Mouse (Mus musculus) MEL (cell line): ENCODE results near the gene Itpkc. TPM values are rescaled to one million over a fixed set of nuclear protein-coding genes. Genes with fewer than 3 reads are reported as not detected.
A peak's percentile ranks its signal among the peaks of the same experiment; 100 is the strongest.

Experiments
- DNase-seq: peaks from one replicate; pipeline ENCODE4 v3.0.0; 2011; ENCODE audit warnings: low read depth, low spot score
- H3K27ac ChIP-seq: 2 replicates; pipeline ENCODE4 v1.5.1; 2012; ENCODE audit warnings: low read depth, mild to moderate bottlenecking, control low read depth, low read length, moderate library complexity; ENCODE audit not compliant: control insufficient read depth
- H3K27me3 ChIP-seq, 2 experiments: fragments of 150-350 bp in 1 of 2; sonication (generic) in 1 of 2; 2 replicates each; pipeline ENCODE4 v1.6.1; 2012; ENCODE audit warnings: low read length in 2 of 2, mild to moderate bottlenecking in 2 of 2, improper control_type of control experiment in 1 of 2, moderate library complexity in 1 of 2; ENCODE audit not compliant: insufficient read depth in 2 of 2, control insufficient read depth in 1 of 2
- H3K36me3 ChIP-seq, 2 experiments: 2 replicates each; pipeline ENCODE4 v1.6.1; 2012 to 2014; ENCODE audit warnings: low read length in 2 of 2, improper control_type of control experiment in 1 of 2, inconsistent platforms in 1 of 2, mild to moderate bottlenecking in 1 of 2; ENCODE audit not compliant: insufficient read depth in 2 of 2, control insufficient read depth in 1 of 2
- H3K4me1 ChIP-seq, 2 experiments: fragments of 150-350 bp in 1 of 2; sonication (generic) in 1 of 2; 2 replicates each; pipeline ENCODE4 v1.6.1; 2012; ENCODE audit warnings: low read length in 2 of 2, improper control_type of control experiment in 1 of 2, mild to moderate bottlenecking in 1 of 2; ENCODE audit not compliant: insufficient read depth in 2 of 2, control insufficient read depth in 1 of 2
- H3K4me3 ChIP-seq, 2 experiments: fragments of 150-350 bp in 1 of 2; sonication (generic) in 1 of 2; 2 replicates each; pipeline ENCODE4 v1.5.1; 2012; ENCODE audit warnings: low read depth in 2 of 2, low read length in 2 of 2, mild to moderate bottlenecking in 2 of 2, moderate library complexity in 2 of 2, control low read depth in 1 of 2, improper control_type of control experiment in 1 of 2; ENCODE audit not compliant: control insufficient read depth in 1 of 2, insufficient read depth in 1 of 2
- H3K79me2 ChIP-seq: 2 replicates; pipeline ENCODE4 v1.6.1; 2012; ENCODE audit warnings: mild to moderate bottlenecking, low read length, moderate library complexity; ENCODE audit not compliant: control insufficient read depth, poor library complexity, insufficient read depth
- H3K9ac ChIP-seq: 2 replicates; pipeline ENCODE4 v1.6.1; 2012; ENCODE audit warnings: low read depth, mild to moderate bottlenecking, control low read depth, low read length, moderate library complexity; ENCODE audit not compliant: control insufficient read depth, poor library complexity, severe bottlenecking
- H3K9me3 ChIP-seq: fragments of 150-350 bp; sonication (generic); replicated peaks from 2 replicates; pipeline ENCODE4 v1.6.1; 2012; ENCODE audit warnings: mild to moderate bottlenecking, low read length, improper control_type of control experiment, moderate library complexity; ENCODE audit not compliant: insufficient read depth
- BHLHE40 ChIP-seq: IDR thresholded peaks from 2 replicates; pipeline ENCODE4 v1.6.1; 2012; ENCODE audit warnings: low read depth, mild to moderate bottlenecking, inconsistent platforms, low read length, improper control_type of control experiment, borderline replicate concordance
- CHD1 ChIP-seq: IDR thresholded peaks from 2 replicates; pipeline ENCODE4 v1.6.1; 2012; ENCODE audit warnings: low read depth, mild to moderate bottlenecking, inconsistent platforms, low read length, improper control_type of control experiment
- CHD2 ChIP-seq: IDR thresholded peaks from 2 replicates; pipeline ENCODE4 v1.6.1; 2011; ENCODE audit warnings: low read length, improper control_type of control experiment
- CTCF ChIP-seq, 3 experiments: IDR thresholded peaks in 2 of 3; conservative IDR thresholded peaks in 1 of 3; 2 replicates each; pipeline ENCODE4 v1.5.1; 2011 to 2012; ENCODE audit warnings: low read length in 3 of 3, low read depth in 2 of 3, mild to moderate bottlenecking in 2 of 3, improper control_type of control experiment in 1 of 3, inconsistent platforms in 1 of 3, mixed read lengths in 1 of 3, moderate library complexity in 1 of 3; ENCODE audit not compliant: control insufficient read depth in 1 of 3, insufficient read depth in 1 of 3, poor library complexity in 1 of 3, severe bottlenecking in 1 of 3
- ELF1 ChIP-seq: IDR thresholded peaks from 2 replicates; pipeline ENCODE4 v1.6.1; 2014; ENCODE audit warnings: low read depth, mild to moderate bottlenecking, inconsistent platforms, low read length, improper control_type of control experiment, moderate library complexity
- ETS1 ChIP-seq: IDR thresholded peaks from 2 replicates; pipeline ENCODE4 v1.6.1; 2012; ENCODE audit warnings: low read depth, mild to moderate bottlenecking, inconsistent platforms, low read length, improper control_type of control experiment, moderate library complexity
- HCFC1 ChIP-seq: IDR thresholded peaks from 2 replicates; pipeline ENCODE4 v1.6.1; 2012; ENCODE audit warnings: low read depth, mild to moderate bottlenecking, inconsistent platforms, low read length, improper control_type of control experiment, moderate library complexity
- MAFK ChIP-seq: IDR thresholded peaks from 2 replicates; pipeline ENCODE4 v1.6.1; 2011; ENCODE audit warnings: low read depth, mild to moderate bottlenecking, low read length, improper control_type of control experiment, borderline replicate concordance
- MAZ ChIP-seq: IDR thresholded peaks from 2 replicates; pipeline ENCODE4 v1.6.1; 2012; ENCODE audit warnings: low read depth, mild to moderate bottlenecking, inconsistent platforms, low read length, improper control_type of control experiment
- MEF2A ChIP-seq: IDR thresholded peaks from 2 replicates; pipeline ENCODE4 v1.6.1; 2014; ENCODE audit warnings: low read depth, mild to moderate bottlenecking, inconsistent platforms, low read length, improper control_type of control experiment; ENCODE audit not compliant: poor library complexity, insufficient replicate concordance, severe bottlenecking; ENCODE audit errors: extremely low read depth
- MXI1 ChIP-seq: IDR thresholded peaks from 2 replicates; pipeline ENCODE4 v1.6.1; 2011; ENCODE audit warnings: mild to moderate bottlenecking, low read depth, low read length, improper control_type of control experiment
- MYC ChIP-seq: IDR thresholded peaks from 2 replicates; pipeline ENCODE4 v1.6.1; 2011; ENCODE audit warnings: low read depth, mild to moderate bottlenecking, low read length, improper control_type of control experiment, moderate library complexity
- NELFE ChIP-seq: IDR thresholded peaks from 2 replicates; pipeline ENCODE4 v1.6.1; 2011; ENCODE audit warnings: low read depth, low read length, improper control_type of control experiment
- NRF1 ChIP-seq: IDR thresholded peaks from 2 replicates; pipeline ENCODE4 v1.6.1; 2014; ENCODE audit warnings: low read depth, mild to moderate bottlenecking, inconsistent platforms, low read length, improper control_type of control experiment, moderate library complexity; ENCODE audit not compliant: poor library complexity, insufficient read depth, severe bottlenecking
- POLR2A ChIP-seq, 2 experiments: IDR thresholded peaks; 2 replicates each; pipeline ENCODE4 v1.6.1; 2011 to 2012; ENCODE audit warnings: low read length in 2 of 2, mild to moderate bottlenecking in 2 of 2, control low read depth in 1 of 2, improper control_type of control experiment in 1 of 2, low read depth in 1 of 2, moderate library complexity in 1 of 2; ENCODE audit not compliant: control insufficient read depth in 1 of 2, insufficient read depth in 1 of 2, poor library complexity in 1 of 2
- POLR2AphosphoS2 ChIP-seq: IDR thresholded peaks from 2 replicates; pipeline ENCODE4 v1.6.1; 2011; ENCODE audit warnings: low read length, improper control_type of control experiment
- TBP ChIP-seq: IDR thresholded peaks from 2 replicates; pipeline ENCODE4 v1.8.0; 2011; ENCODE audit warnings: low read depth, low read length, improper control_type of control experiment
- TCF12 ChIP-seq: IDR thresholded peaks from 2 replicates; pipeline ENCODE4 v1.6.1; 2014; ENCODE audit warnings: low read depth, mild to moderate bottlenecking, inconsistent platforms, low read length, improper control_type of control experiment, moderate library complexity
- USF2 ChIP-seq, 2 experiments: IDR thresholded peaks; 2 replicates each; pipeline ENCODE4 v1.6.1; 2011 to 2012; ENCODE audit warnings: improper control_type of control experiment in 2 of 2, low read length in 2 of 2, borderline replicate concordance in 1 of 2, inconsistent platforms in 1 of 2, low read depth in 1 of 2, mild to moderate bottlenecking in 1 of 2; ENCODE audit not compliant: insufficient read depth in 1 of 2
- ZC3H11A ChIP-seq: IDR thresholded peaks from 2 replicates; pipeline ENCODE4 v1.6.1; 2012; ENCODE audit warnings: low read depth, mild to moderate bottlenecking, inconsistent platforms, low read length, improper control_type of control experiment
- ZKSCAN1 ChIP-seq: IDR thresholded peaks from 2 replicates; pipeline ENCODE4 v1.6.1; 2012; ENCODE audit warnings: low read depth, mild to moderate bottlenecking, inconsistent platforms, low read length, improper control_type of control experiment, moderate library complexity
- ZMIZ1 ChIP-seq: IDR thresholded peaks from 2 replicates; pipeline ENCODE4 v1.6.1; 2012; ENCODE audit warnings: low read depth, mild to moderate bottlenecking, inconsistent platforms, low read length, improper control_type of control experiment, moderate library complexity
- ZNF384 ChIP-seq: IDR thresholded peaks from 2 replicates; pipeline ENCODE4 v1.6.1; 2012; ENCODE audit warnings: low read depth, mild to moderate bottlenecking, inconsistent platforms, low read length, improper control_type of control experiment
- polyA plus RNA-seq, 2 experiments: library from polyadenylated mRNA; stranded (reverse) in 1 of 2; unstranded in 1 of 2; fragments of >175 nt in 1 of 2; fragments of >200 nt in 1 of 2; gene quantifications; 2 replicates each; pipeline versions ENCODE4 v1.2.1 to v1.2.4; 2012; ENCODE audit warnings: low replicate concordance in 2 of 2, low read depth in 1 of 2; ENCODE audit not compliant: insufficient read length in 2 of 2, insufficient read depth in 1 of 2, missing spikeins in 1 of 2
- total RNA-seq: library from RNA; depleted of rRNA; stranded (reverse); fragments of 300-350 nt; gene quantifications from 2 replicates; pipeline ENCODE4 v1.2.3, GENCODE M21; 2012

The Itpkc gene
- total and polyA plus RNA-seq, 3 experiments: 6.3 to 6.8 TPM; not detected in 1

DNA sequence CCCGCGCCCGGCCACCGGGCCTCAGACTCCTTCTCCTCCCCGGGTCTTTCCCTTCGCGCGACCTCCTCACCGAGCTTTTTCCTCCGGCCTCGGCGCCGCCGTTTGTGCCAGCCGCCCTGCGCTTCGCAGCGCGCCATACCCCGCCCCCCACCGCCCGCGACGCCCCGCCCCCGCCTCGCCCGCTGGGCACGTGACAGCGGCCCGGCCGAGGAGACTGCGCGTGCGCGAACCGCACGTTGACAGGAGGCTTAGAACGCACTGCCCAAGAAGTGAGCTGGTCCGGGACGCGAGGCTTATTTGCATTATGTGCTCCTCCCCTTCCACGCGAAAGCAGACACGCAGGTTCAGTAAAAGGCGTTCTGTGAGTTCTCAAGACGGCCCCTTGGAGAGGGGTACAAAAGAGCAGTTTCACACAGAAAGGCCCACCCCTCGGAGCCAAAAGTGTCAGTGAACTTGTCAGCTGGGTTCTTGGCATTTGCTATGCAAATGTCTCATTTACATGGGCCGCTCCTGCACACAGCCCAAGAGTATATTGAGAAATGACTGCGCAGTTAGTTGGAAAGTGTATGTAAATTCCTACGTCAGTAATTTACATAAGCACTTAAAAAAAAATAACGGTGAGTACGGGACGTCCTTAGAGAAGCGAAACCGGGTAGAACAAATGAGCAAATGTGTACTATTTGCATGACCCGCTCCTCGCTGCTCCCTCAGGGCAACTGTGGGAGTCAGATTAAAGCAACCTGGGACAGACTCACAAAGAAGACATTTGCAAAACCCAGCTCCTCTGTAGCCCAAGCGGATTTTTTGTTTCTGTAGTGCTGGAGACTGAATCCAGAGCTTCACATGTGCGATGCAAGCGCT is 61.6 kb downstream of the Itpkc start, which contains the start of gene Egln2 (continued):
- TF ChIP-seq USF2 (IDR thresholded peaks at IDR 0.05; ENCODE audit: borderline replicate concordance in 1 of 2, insufficient read depth in 1 of 2, low read depth in 1 of 2, low read length in 2 of 2) (peak in 1 of 2 experiments; percentile 70; a peak in 2 of 4 replicates), MEF2A (no peak), ETS1 (peak; percentile 82), TBP (peak; percentile 90)
- TF ChIP-seq, all 39 proteins: peak for 20

DNA sequence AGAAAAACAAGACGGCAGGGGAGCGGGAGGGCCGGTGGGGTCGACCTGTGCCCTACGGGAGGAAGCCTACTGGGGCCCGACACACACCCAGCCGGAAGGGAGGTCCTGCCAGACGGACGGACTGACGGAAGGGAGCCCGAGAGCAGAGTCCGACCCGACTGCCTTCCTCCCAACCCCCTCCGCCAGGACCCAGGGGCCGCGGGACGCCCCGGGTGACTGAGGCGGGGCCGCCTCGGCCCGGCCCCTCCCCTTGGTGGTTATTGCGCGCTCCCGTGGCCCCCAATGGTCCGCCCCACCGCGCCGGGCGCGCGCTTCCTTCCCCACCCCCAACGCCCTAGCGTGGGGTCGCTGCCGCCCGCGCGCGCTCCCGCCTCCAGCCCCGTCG is 62.2 kb downstream of the Itpkc start:
- H3K4me3 ChIP-seq: peak overlapping the region; percentile 90 to 94
- H3K9ac ChIP-seq: peak overlapping the region; percentile 90
- H3K27me3 ChIP-seq: no peaks in the 10 kb centered on the region
- TF ChIP-seq POLR2AphosphoS2 (no peak), CHD2 (no peak), POLR2A (IDR thresholded peaks at IDR 0.05; ENCODE audit: control insufficient read depth in 1 of 2, insufficient read depth in 1 of 2, low read depth in 1 of 2, low read length in 2 of 2, poor library complexity in 1 of 2) (peak; percentile 8 to 31; a peak in 1 of 4 replicates), MAZ (peak; percentile 64; the same call in 1 of the 2 replicates), HCFC1 (peak; percentile 71), TCF12 (0 out of 2 replicates have a peak, but pooled peaks have one; percentile 8), MEF2A (no peak), CTCF (IDR thresholded peaks at IDR 0.05 in 2 of 3, conservative IDR thresholded peaks at IDR 0.05 in 1 of 3; ENCODE audit: control insufficient read depth in 1 of 3, insufficient read depth in 1 of 3, low read depth in 2 of 3, low read length in 3 of 3, poor library complexity in 1 of 3, severe bottlenecking in 1 of 3) (no peak), ELF1 (0 out of 2 replicates have a peak, but pooled peaks have one; percentile 4), ZC3H11A (no peak)
- peaks cover 11% of the 10 kb centered on the region for H3K79me2 ChIP-seq
- peaks cover 7 to 10% of the 10 kb centered on the region in 2 experiments; a peak in 3 of 4 replicates for H3K4me1 ChIP-seq
- H3K27ac ChIP-seq: peak overlapping the region; percentile 84
- DNase-seq: peak; percentile 85
- H3K36me3 ChIP-seq: peaks cover 0 to 3% of the 10 kb centered on the region in 2 experiments; a peak in 1 of 4 replicates
- no peaks in the 10 kb centered on the region for H3K9me3 ChIP-seq

DNA sequence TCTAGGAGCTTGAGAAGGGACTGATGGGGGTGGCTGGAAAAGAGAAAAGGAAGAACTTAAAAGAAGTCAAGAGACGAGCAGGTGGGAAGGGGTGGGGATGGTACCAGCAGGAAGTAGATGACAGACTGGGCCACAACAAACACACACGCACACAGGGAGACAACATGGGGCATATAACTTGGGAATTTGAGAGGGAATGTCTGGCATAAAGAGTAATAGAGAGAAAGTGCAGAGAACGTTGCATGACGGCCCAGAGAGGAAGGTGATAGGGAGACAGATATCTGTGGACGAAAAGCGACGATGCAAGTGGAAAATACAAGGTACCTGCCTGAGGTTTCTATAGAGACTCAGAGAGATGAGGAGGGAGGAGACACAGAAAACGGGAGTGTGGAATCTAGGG is 62.8 kb downstream of the Itpkc start:
- TF ChIP-seq MAFK: no peak
- TF ChIP-seq CTCF (IDR thresholded peaks at IDR 0.05 in 2 of 3, conservative IDR thresholded peaks at IDR 0.05 in 1 of 3; ENCODE audit: control insufficient read depth in 1 of 3, insufficient read depth in 1 of 3, low read depth in 2 of 3, low read length in 3 of 3, poor library complexity in 1 of 3, severe bottlenecking in 1 of 3): no peak
- TF ChIP-seq TBP: no peak
- TF ChIP-seq NRF1: no peak
- TF ChIP-seq MXI1: no peak
- no peak for TF ChIP-seq HCFC1
- TF ChIP-seq MYC: no peak
- TF ChIP-seq POLR2AphosphoS2: no peak
- no peak for TF ChIP-seq ZKSCAN1
- TF ChIP-seq CHD1: no peak
- TF ChIP-seq ZMIZ1: no peak
- TF ChIP-seq CHD2: no peak
- no peak for TF ChIP-seq ELF1
- no peak for TF ChIP-seq ZNF384
- TF ChIP-seq BHLHE40: no peak
- TF ChIP-seq NELFE: no peak
- TF ChIP-seq MAZ: no peak
- peaks cover 0 to 3% of the 10 kb centered on the region in 2 experiments; a peak in 1 of 4 replicates for H3K36me3 ChIP-seq
- peaks cover 7 to 10% of the 10 kb centered on the region in 2 experiments; a peak in 3 of 4 replicates for H3K4me1 ChIP-seq
- H3K4me3 ChIP-seq: peak overlapping the region; percentile 90 to 94
- no peaks in the 10 kb centered on the region for H3K9me3 ChIP-seq
- peak overlapping the region; percentile 66 for H3K27ac ChIP-seq
- DNase-seq: no peak
- H3K79me2 ChIP-seq: peaks cover 11% of the 10 kb centered on the region
- peak overlapping the region; percentile 90 for H3K9ac ChIP-seq
- no peaks in the 10 kb centered on the region for H3K27me3 ChIP-seq
